Mouse (Mus musculus) monocyte, adult 5-6 weeks (primary cell): ENCODE results near the gene Lime1. TPM values are rescaled to one million over a fixed set of nuclear protein-coding genes. Genes with fewer than 3 reads are reported as not detected.

Source experiments
- total RNA-seq: library from RNA; stranded (forward); fragments of 200-1000, 200-491, 200-594 nt; gene quantifications from 3 replicates; pipeline ENCODE4 v1.2.3, GENCODE M21; 2017

Lime1 gene
- total RNA-seq, 1 experiment from 2014 or later: 104 TPM

Other genes starting within 250 kb of the Lime1 start
- gene Kcnq2, start 244.8 kb upstream of the Lime1 start, total RNA-seq: not detected in 3 replicates
- not detected in 3 replicates for gene Eef1a2, start 223.1 kb upstream of the Lime1 start, total RNA-seq
- 68.9 to 87.3 TPM (median 84.2 TPM) in 3 replicates for gene Ppdpf, start 192.8 kb upstream of the Lime1 start, total RNA-seq
- 0.53 to 3.0 TPM (median 1.8 TPM) in 3 replicates for gene Ptk6, start 177.3 kb upstream of the Lime1 start, total RNA-seq
- gene Srms, start 166.9 kb upstream of the Lime1 start, total RNA-seq: 0.95 to 1.3 TPM in 2 of 3 replicates, not detected in the other
- 0.39 TPM in 1 of 3 replicates, not detected in the others for gene Fndc11, start 160.1 kb upstream of the Lime1 start, total RNA-seq
- gene Helz2, start 138.1 kb upstream of the Lime1 start, total RNA-seq: 29.5 to 66.9 TPM (median 36.7 TPM) in 3 replicates
- gene Gmeb2, start 92.0 kb upstream of the Lime1 start, total RNA-seq: 25.1 to 36.4 TPM (median 35.7 TPM) in 3 replicates
- not detected in 3 replicates for gene Stmn3, start 65.6 kb upstream of the Lime1 start, total RNA-seq
- gene Rtel1, start 60.3 kb upstream of the Lime1 start, total RNA-seq: 34.6 to 46.3 TPM (median 37.2 TPM) in 3 replicates
- 65.6 to 98.9 TPM (median 66.9 TPM) in 3 replicates for gene Zgpat, start 15.2 kb upstream of the Lime1 start, total RNA-seq
- 51.2 to 71.0 TPM (median 67.9 TPM) in 3 replicates for gene Arfrp1, start 14.7 kb upstream of the Lime1 start, total RNA-seq
- 2.3 to 4.3 TPM (median 3.8 TPM) in 3 replicates for gene Zbtb46, start 79.3 kb downstream of the Lime1 start, total RNA-seq
- gene Abhd16b, start 113.1 kb downstream of the Lime1 start, total RNA-seq: not detected in 3 replicates
- gene Tpd52l2, start 117.1 kb downstream of the Lime1 start, total RNA-seq: 87.5 to 134 TPM (median 104 TPM) in 3 replicates
- gene Dnajc5, start 140.4 kb downstream of the Lime1 start, total RNA-seq: 47.3 to 71.5 TPM (median 52.6 TPM) in 3 replicates
- 106 to 183 TPM (median 161 TPM) in 3 replicates for gene Uckl1, start 204.8 kb downstream of the Lime1 start, total RNA-seq
- gene Prpf6, start 211.8 kb downstream of the Lime1 start, total RNA-seq: 65.7 to 104 TPM (median 96.6 TPM) in 3 replicates
- gene Zfp512b, start 212.7 kb downstream of the Lime1 start, total RNA-seq: 6.6 to 20.6 TPM (median 10.2 TPM) in 3 replicates
- gene Samd10, start 219.1 kb downstream of the Lime1 start, total RNA-seq: 1.5 to 5.5 TPM (median 4.5 TPM) in 3 replicates